8 mouse cellular contexts compared by ENCODE assay signal in the genomic region with DNA sequence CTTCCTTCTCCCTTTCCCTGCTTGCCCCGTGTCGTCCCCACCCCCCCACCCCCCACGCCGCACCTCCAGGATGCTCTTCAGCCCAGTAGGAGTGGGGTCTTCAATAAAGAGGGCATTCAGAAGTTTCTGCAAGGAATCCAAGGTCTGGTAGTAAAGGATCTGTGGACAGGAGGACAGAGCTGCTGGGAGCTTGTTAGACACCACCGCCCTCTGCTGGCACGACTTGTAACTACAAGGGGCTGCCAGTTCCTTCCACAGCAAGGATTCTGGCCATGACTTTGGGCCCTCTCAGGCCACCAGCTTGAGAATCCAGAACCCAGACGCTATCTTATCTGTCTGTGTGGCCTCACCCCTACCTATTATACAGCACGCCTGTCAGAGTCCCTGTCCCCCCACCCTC. TPM values are rescaled to one million over a fixed set of nuclear protein-coding genes. Genes with fewer than 3 reads are reported as not detected.
DNase-seq lines count a peak whose midpoint lies in the region; ATAC-seq and TF ChIP-seq lines count a peak whose summit lies in the region.

No protein-coding gene starts in this region.

- no peaks in the 10 kb centered on the region for H3K9me3 ChIP-seq in heart, embryonic 16.5 days (replicated peaks; ENCODE audit: control insufficient read depth, low read length)
- no peaks in the 10 kb centered on the region for H3K9me3 ChIP-seq in liver, embryonic 16.5 days (replicated peaks; ENCODE audit: control insufficient read depth, low read length)
- no peaks in the 10 kb centered on the region for H3K9me3 ChIP-seq in neural tube, embryonic 14.5 days (ENCODE audit: control insufficient read depth, low read length)

- H3K4me1 ChIP-seq in heart, embryonic 16.5 days (ENCODE audit: control insufficient read depth, insufficient read depth, low read length) = peaks cover 7% of the 10 kb centered on the region; the same call in 1 of the 2 replicates
- no peaks in the 10 kb centered on the region for H3K4me1 ChIP-seq in liver, embryonic 16.5 days (ENCODE audit: control insufficient read depth, low read depth, low read length)
- H3K4me1 ChIP-seq in neural tube, embryonic 14.5 days (ENCODE audit: control insufficient read depth, insufficient read depth, low read length) = peaks cover 12% of the 10 kb centered on the region; the same call in 1 of the 2 replicates

- H3K4me3 ChIP-seq in heart, embryonic 16.5 days (ENCODE audit: low read length) = peak overlapping the region; percentile 19; the same call in 1 of the 2 replicates
- H3K4me3 ChIP-seq in liver, embryonic 16.5 days (ENCODE audit: low read depth, low read length) = no peak overlapping the region
- H3K4me3 ChIP-seq in neural tube, embryonic 14.5 days (ENCODE audit: low read depth, low read length) = no peak overlapping the region

- peak; percentile 74 for ATAC-seq in erythroid progenitor cell, adult 5-6 weeks (replicated peaks; ENCODE audit: low FRiP score, poor library complexity, severe bottlenecking)
- peak; percentile 45 for ATAC-seq in heart, embryonic 16.5 days (replicated peaks; ENCODE audit: extremely low read depth, insufficient read depth, low FRiP score)
- ATAC-seq in liver, embryonic 16.5 days (ENCODE audit: low read depth) = no peak
- ATAC-seq in neural tube, embryonic 14.5 days (ENCODE audit: low read depth) = peak; percentile 45; the same call in 1 of the 2 replicates

- peaks cover 6% of the 10 kb centered on the region; the same call in 1 of the 2 replicates for H3K27me3 ChIP-seq in heart, embryonic 16.5 days (ENCODE audit: control insufficient read depth, insufficient read depth, low read length)
- H3K27me3 ChIP-seq in liver, embryonic 16.5 days (ENCODE audit: control insufficient read depth, insufficient read depth, low read depth, low read length) = no peaks in the 10 kb centered on the region; the same call in 1 of the 2 replicates
- H3K27me3 ChIP-seq in neural tube, embryonic 14.5 days (ENCODE audit: control insufficient read depth, insufficient read depth, low read length) = no peaks in the 10 kb centered on the region

- WGBS in heart, embryonic 16.5 days = under 1% methylated on average over 8 of the region's 8 CpGs
- 4% methylated on average over 8 of the region's 8 CpGs for WGBS in large intestine, adult 2 months
- WGBS in liver, embryonic 16.5 days (ENCODE audit: insufficient replicate concordance) = 0% methylated on average over 8 of the region's 8 CpGs
- 2% methylated on average over 8 of the region's 8 CpGs for WGBS in neural tube, embryonic 14.5 days

- TF ChIP-seq POLR2A in brain, embryonic 14.5 days (IDR thresholded peaks at IDR 0.05; ENCODE audit: borderline replicate concordance, extremely low read depth, insufficient read depth, insufficient read length, poor library complexity, severe bottlenecking) = no peak

- H3K36me3 ChIP-seq in heart, embryonic 16.5 days (ENCODE audit: control insufficient read depth, insufficient read depth) = no peaks in the 10 kb centered on the region
- H3K36me3 ChIP-seq in liver, embryonic 16.5 days (ENCODE audit: control insufficient read depth, insufficient read depth) = no peaks in the 10 kb centered on the region
- H3K36me3 ChIP-seq in neural tube, embryonic 14.5 days (ENCODE audit: control insufficient read depth, insufficient read depth, low read length) = no peaks in the 10 kb centered on the region

- TF ChIP-seq CTCF in brain, embryonic 14.5 days (IDR thresholded peaks at IDR 0.05; ENCODE audit: borderline replicate concordance, extremely low read depth, insufficient read depth, insufficient read length) = peak; percentile 99

- H3K9ac ChIP-seq in heart, embryonic 16.5 days (ENCODE audit: low read length) = peak overlapping the region; percentile 36; the same call in 1 of the 2 replicates
- H3K9ac ChIP-seq in liver, embryonic 16.5 days (ENCODE audit: low read depth, low read length) = no peak overlapping the region
- H3K9ac ChIP-seq in neural tube, embryonic 14.5 days (replicated peaks; ENCODE audit: low read depth, low read length) = no peak overlapping the region

- DNase-seq in CD8-positive naive resting alpha-beta T cell, adult 2 months (ENCODE audit: low read depth in 2 of 2, low spot score in 2 of 2) = peak; percentile 61 to 64
- peak; percentile 84 for DNase-seq in brain, embryonic 14.5 days (ENCODE audit: low read depth)
- peak; percentile 38 for DNase-seq in large intestine, adult 2 months (ENCODE audit: low read depth, low spot score)
- DNase-seq in telencephalon, adult 2 months (ENCODE audit: low read depth, low spot score) = peak; percentile 27

- peak overlapping the region; percentile 54 for H3K4me2 ChIP-seq in heart, embryonic 16.5 days (ENCODE audit: low read depth, low read length)
- 0 out of 2 replicates have a peak overlapping the region, but pooled peaks have one; percentile 5 for H3K4me2 ChIP-seq in liver, embryonic 16.5 days (ENCODE audit: low read depth, low read length)
- no peak overlapping the region for H3K4me2 ChIP-seq in neural tube, embryonic 14.5 days (ENCODE audit: low read depth, low read length)

- H3K27ac ChIP-seq in heart, embryonic 16.5 days (ENCODE audit: low read length) = no peak overlapping the region
- no peak overlapping the region for H3K27ac ChIP-seq in liver, embryonic 16.5 days (ENCODE audit: low read length)
- no peak overlapping the region for H3K27ac ChIP-seq in neural tube, embryonic 14.5 days (ENCODE audit: low read depth, low read length)

RNA-seq across cellular contexts. Expression of gene Mroh7, which starts 22.3 kb away (rescaled TPM):
- 1.3 and 1.8 TPM in 2 replicates for polyA plus RNA-seq in brain, embryonic 14.5 days (2012; rRNA removed)
- total RNA-seq in erythroid progenitor cell, adult 5-6 weeks (2015; ENCODE audit: low replicate concordance) = not detected in 2 replicates
- total RNA-seq in erythroid progenitor cell, adult 5-6 weeks (2017; ENCODE audit: low replicate concordance) = not detected in 2 replicates
- 0.42 and 0.54 TPM in 2 replicates for polyA plus RNA-seq in heart, embryonic 16.5 days (2015; fragmentation: Nextera tagmentation; extraction: Ambion mirVana)
- polyA plus RNA-seq in large intestine, adult 2 months (2012; rRNA removed) = 2.7 and 20.4 TPM in 2 replicates
- polyA plus RNA-seq in liver, embryonic 16.5 days (2015; fragmentation: Nextera tagmentation; extraction: Ambion mirVana) = 0.08 and 0.09 TPM in 2 replicates
- 1.1 and 1.4 TPM in 2 replicates for polyA plus RNA-seq in neural tube, embryonic 14.5 days (2014; fragmentation: Nextera tagmentation; extraction: Ambion mirVana)

RNA-seq across cellular contexts. Expression of gene Fam151a, which starts 25.3 kb away (rescaled TPM):
- polyA plus RNA-seq in brain, embryonic 14.5 days (2012; rRNA removed) = not detected in 2 replicates
- total RNA-seq in erythroid progenitor cell, adult 5-6 weeks (2015; ENCODE audit: low replicate concordance) = not detected in 2 replicates
- not detected in 2 replicates for total RNA-seq in erythroid progenitor cell, adult 5-6 weeks (2017; ENCODE audit: low replicate concordance)
- 0.24 TPM in 1 of 2 replicates, not detected in the other for polyA plus RNA-seq in heart, embryonic 16.5 days (2015; fragmentation: Nextera tagmentation; extraction: Ambion mirVana)
- polyA plus RNA-seq in large intestine, adult 2 months (2012; rRNA removed) = 71.8 and 362 TPM in 2 replicates
- 0.05 and 0.06 TPM in 2 replicates for polyA plus RNA-seq in liver, embryonic 16.5 days (2015; fragmentation: Nextera tagmentation; extraction: Ambion mirVana)
- polyA plus RNA-seq in neural tube, embryonic 14.5 days (2014; fragmentation: Nextera tagmentation; extraction: Ambion mirVana) = not detected in 2 replicates

RNA-seq across cellular contexts. Expression of gene Ttc4, which starts 29.7 kb away (rescaled TPM):
- polyA plus RNA-seq in brain, embryonic 14.5 days (2012; rRNA removed) = 177 and 273 TPM in 2 replicates
- total RNA-seq in erythroid progenitor cell, adult 5-6 weeks (2015; ENCODE audit: low replicate concordance) = 17.2 and 25.9 TPM in 2 replicates
- 39.9 and 50.4 TPM in 2 replicates for total RNA-seq in erythroid progenitor cell, adult 5-6 weeks (2017; ENCODE audit: low replicate concordance)
- 62.8 and 64.1 TPM in 2 replicates for polyA plus RNA-seq in heart, embryonic 16.5 days (2015; fragmentation: Nextera tagmentation; extraction: Ambion mirVana)
- polyA plus RNA-seq in large intestine, adult 2 months (2012; rRNA removed) = 55.1 and 75.1 TPM in 2 replicates
- 33.6 and 34.0 TPM in 2 replicates for polyA plus RNA-seq in liver, embryonic 16.5 days (2015; fragmentation: Nextera tagmentation; extraction: Ambion mirVana)
- polyA plus RNA-seq in neural tube, embryonic 14.5 days (2014; fragmentation: Nextera tagmentation; extraction: Ambion mirVana) = 128 and 134 TPM in 2 replicates

RNA-seq across cellular contexts. Expression of gene Pars2, which starts 57.5 kb away (rescaled TPM):
- polyA plus RNA-seq in brain, embryonic 14.5 days (2012; rRNA removed) = 9.9 and 13.7 TPM in 2 replicates
- total RNA-seq in erythroid progenitor cell, adult 5-6 weeks (2015; ENCODE audit: low replicate concordance) = 0.72 and 0.84 TPM in 2 replicates
- total RNA-seq in erythroid progenitor cell, adult 5-6 weeks (2017; ENCODE audit: low replicate concordance) = 0.77 and 1.7 TPM in 2 replicates
- polyA plus RNA-seq in heart, embryonic 16.5 days (2015; fragmentation: Nextera tagmentation; extraction: Ambion mirVana) = 10.5 and 10.9 TPM in 2 replicates
- polyA plus RNA-seq in large intestine, adult 2 months (2012; rRNA removed) = 10.2 and 12.0 TPM in 2 replicates
- polyA plus RNA-seq in liver, embryonic 16.5 days (2015; fragmentation: Nextera tagmentation; extraction: Ambion mirVana) = 4.9 and 5.4 TPM in 2 replicates
- 8.8 and 9.9 TPM in 2 replicates for polyA plus RNA-seq in neural tube, embryonic 14.5 days (2014; fragmentation: Nextera tagmentation; extraction: Ambion mirVana)

Comparison
In these comparisons a context has a peak if more than half of its experiments do, and no peak if none do; other contexts are left out.
1. DNase-seq: peak in every context shown above with its lines; median percentile 84 in brain, embryonic 14.5 days; 62 in CD8-positive naive resting alpha-beta T cell, adult 2 months; 38 in large intestine, adult 2 months; 27 in telencephalon, adult 2 months.
2. RNA of gene Fam151a, which starts 25.3 kb away (polyA plus RNA-seq): 71.8 to 362 TPM in large intestine, adult 2 months; 0.24 TPM in heart, embryonic 16.5 days, 0.05 to 0.06 TPM in liver, embryonic 16.5 days, not detected in brain, embryonic 14.5 days and not detected in neural tube, embryonic 14.5 days; every median in the first group is over 10 times any median in the second.